Mouse (Mus musculus): ENCODE data around the gene Maco1.

GRCm38 (mm10) chr4:134851876-134852275 lies 1.3 kb downstream of the Maco1 start:
- no peak for TF ChIP-seq CTCF (IDR thresholded peaks at IDR 0.05; ENCODE audit: borderline replicate concordance, control insufficient read depth, extremely low read depth, insufficient read depth, low read length, poor library complexity)
- no peak for TF ChIP-seq POLR2A (IDR thresholded peaks at IDR 0.05; ENCODE audit: control insufficient read depth, extremely low read depth, insufficient read depth, low read length, poor library complexity)
